Mouse (Mus musculus) embryonic fibroblast, embryonic 13.5 days (primary cell): ENCODE data around the gene Actr1a.

ENCODE experiments used
- CTCF ChIP-seq: IDR thresholded peaks from 2 replicates; pipeline ENCODE4 v1.5.1; 2011; ENCODE audit warnings: mild to moderate bottlenecking, control low read depth, low read length, moderate library complexity, borderline replicate concordance; ENCODE audit not compliant: insufficient read depth
- POLR2A ChIP-seq: IDR thresholded peaks from 2 replicates; pipeline ENCODE4 v1.6.1; 2011; ENCODE audit warnings: low read depth, mild to moderate bottlenecking, control low read depth, low read length, moderate library complexity

DNA sequence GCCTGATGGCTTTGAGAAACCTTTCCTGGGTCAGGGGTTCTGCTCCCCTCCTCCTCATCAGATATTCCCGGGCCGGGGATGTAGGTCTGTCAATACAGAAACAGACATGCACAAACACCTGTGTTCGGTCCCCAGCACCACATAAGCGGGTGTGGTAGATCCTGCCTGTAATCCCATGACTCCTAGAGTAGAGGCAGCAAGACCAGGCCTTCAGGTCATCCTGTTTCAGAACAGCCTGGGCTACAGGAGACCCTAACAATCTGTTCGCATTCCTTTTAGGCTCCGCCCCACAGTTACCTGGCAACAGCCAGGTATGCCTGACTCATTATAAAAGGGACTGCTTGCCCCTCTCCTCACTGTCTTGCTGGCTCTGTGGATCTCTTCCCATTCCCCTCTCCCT is 46.0 kb downstream of the Actr1a start:
- no peak for TF ChIP-seq CTCF
- no peak for TF ChIP-seq POLR2A
